Mouse (Mus musculus) gastrocnemius, postnatal 25 days (tissue): ENCODE data around the gene Ppara. TPM values are rescaled to one million over a fixed set of nuclear protein-coding genes. Genes with fewer than 3 reads are reported as not detected.

Source experiments
- microRNA-seq, 2 experiments: library from miRNA; unstranded; fragments of <30 nt; microRNA quantifications; one replicate each; pipeline ENCODE4 v1.2.0; 2021; ENCODE audit warnings: borderline replicate concordance in 2 of 2
- total RNA-seq, 2 experiments: library from RNA; stranded (reverse); gene quantifications; 1 replicate in 1 of 2; 2 replicates in 1 of 2; pipeline ENCODE4 v1.2.3; 2021

Ppara gene
- total RNA-seq, 2 experiments from 2014 or later, result 11.4 to 19.3 TPM

Small RNA genes within 50 kb of the gene (microRNA-seq; reads per million reads assigned to microRNA genes)
- gene Mirlet7b (23,194 to 25,406 reads per million in 2 experiments), gene Mirlet7c-2 (729 to 754 reads per million in 2 experiments)

Other genes with a start within 250 kb of the Ppara start
- not detected for gene 7530416G11Rik, start 231.8 kb upstream of the Ppara start, total RNA-seq
- not detected for gene Wnt7b, start 152.5 kb upstream of the Ppara start, total RNA-seq
- 10 to 100 TPM; 34.0 to 43.9 TPM for gene Cdpf1, start 76.7 kb downstream of the Ppara start, total RNA-seq
- under 1 TPM; 0.11 to 0.28 TPM for gene Pkdrej, start 86.8 kb downstream of the Ppara start, total RNA-seq
- 1 to 10 TPM; 2.8 to 3.6 TPM for gene Ttc38, start 97.3 kb downstream of the Ppara start, total RNA-seq
- gene Gtse1, start 124.8 kb downstream of the Ppara start, total RNA-seq, result under 1 TPM in 1 of 2 experiments, not detected in 1; 0.32 TPM
- 10 to 100 TPM; 10.7 to 13.5 TPM for gene Trmu, start 144.3 kb downstream of the Ppara start, total RNA-seq